Mouse (Mus musculus): Measurements from ENCODE around the gene Ess2.

Ess2 gene

DNA sequence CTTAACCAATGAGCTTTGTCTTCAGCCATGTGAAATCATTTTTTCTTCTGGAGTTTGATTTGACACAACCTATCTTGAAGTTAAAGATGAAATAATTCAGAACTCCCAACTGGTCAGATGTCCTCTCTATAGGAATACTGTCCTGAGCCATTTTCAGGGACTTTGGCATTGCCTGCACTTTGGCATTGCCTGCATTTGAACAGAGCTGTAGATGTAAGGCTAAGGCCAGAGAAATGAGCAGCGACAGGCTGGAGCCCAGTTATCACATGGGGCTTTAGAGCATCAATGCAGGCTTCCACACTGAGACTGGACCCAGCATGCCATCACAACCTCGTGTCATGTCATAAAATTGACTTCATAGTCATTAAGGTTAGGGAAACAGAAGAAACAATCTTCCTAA, 57.9 kb downstream of the Ess2 start:
- DNase-seq (ENCODE audit: low spot score) = no peak

DNA sequence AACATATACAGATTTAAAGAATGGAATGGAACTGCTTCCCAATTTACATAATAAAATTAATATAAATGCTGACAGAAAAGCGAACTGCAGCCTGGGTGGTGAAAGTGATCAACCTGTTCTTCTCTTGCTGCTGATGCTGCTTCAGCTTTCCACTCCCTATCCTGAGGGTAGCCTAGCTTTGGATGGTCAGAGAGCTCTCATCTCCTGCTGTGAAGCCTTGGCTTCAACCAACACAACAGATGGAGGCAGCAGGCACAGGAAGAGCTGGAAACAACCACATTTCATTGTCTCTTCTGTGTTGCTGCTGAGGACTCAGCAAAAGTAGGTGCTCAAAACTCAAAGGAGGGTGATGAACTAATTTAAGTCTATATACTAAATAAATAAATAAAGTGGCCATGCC, 59.3 kb downstream of the Ess2 start:
- no peak for DNase-seq (ENCODE audit: low spot score)

DNA sequence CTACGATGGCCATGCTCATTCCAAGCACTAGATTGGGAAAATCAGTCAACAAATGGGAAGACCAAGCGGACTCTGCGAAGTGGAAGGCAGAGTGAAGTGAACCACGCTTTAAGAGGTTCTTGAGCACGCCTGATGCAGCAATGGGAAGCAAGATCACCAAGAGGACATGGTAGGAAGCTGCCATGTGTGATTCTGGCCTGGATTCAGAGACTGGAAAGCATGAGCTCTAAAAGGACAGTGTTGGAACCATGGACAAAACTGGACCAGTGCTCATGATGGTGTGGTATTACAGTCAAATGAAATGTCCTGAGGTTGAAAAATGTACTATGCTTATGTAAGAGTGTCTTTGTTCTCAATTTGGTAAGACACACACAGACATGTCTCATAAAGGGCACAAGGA, 59.8 kb downstream of the Ess2 start:
- no peak for DNase-seq (ENCODE audit: low spot score)

All from left cerebral cortex, adult 11 months (tissue).